Mouse (Mus musculus): ENCODE data around the gene Slc25a1. TPM values are rescaled to one million over a fixed set of nuclear protein-coding genes. Genes with fewer than 3 reads are reported as not detected.

Gene Slc25a1
- polyA plus RNA-seq, 1 experiment from 2014 or later, result 66.6 TPM

DNA sequence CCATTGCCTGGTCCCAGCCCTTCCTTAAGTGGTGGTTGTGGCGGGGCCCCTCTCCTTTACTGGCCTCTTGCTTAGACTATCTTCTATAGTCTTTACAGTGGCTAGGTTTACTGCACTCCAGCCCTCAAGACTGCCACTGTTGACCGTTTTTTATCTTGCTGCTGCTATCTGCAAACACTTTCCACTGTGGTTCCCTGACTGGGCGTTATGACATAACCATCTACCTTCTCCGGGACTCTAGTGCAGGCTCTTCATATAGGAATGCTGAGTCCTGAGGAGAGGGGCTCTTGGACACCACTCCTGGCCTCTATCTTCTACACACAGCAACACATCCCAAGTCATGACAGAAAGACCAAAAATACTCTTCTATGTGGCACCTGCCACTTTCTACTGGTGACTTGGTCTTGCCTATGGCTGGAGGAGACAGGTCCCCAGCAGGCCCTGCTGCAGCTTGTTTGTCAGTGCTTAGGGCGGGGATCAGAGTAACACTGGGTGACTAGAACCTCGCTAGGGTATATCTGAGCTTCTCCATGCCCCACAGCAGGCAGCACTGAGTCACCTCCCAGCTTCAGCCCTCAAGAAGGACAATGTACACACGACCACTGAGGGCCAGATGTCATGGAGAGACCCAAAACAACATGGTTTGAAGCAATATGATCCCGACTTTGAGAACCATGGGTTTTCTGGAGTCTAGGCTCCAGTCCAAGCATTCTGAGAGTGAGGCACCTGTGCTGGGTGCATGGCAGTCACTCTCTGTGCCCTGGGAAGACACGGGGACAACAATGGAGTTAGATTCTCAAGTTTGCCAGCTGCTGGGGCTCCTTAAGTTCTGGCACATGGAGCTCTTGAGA is 5.8 kb upstream of the Slc25a1 start:
- ATAC-seq (ENCODE audit: insufficient read depth) (no peak), DNase-seq (no peak)
- Histone ChIP-seq H3K27ac (ENCODE audit: low read depth) (no peak overlapping the region), H3K4me2 (no peak overlapping the region), H3K36me3 (ENCODE audit: insufficient read depth) (no peaks in the 10 kb centered on the region), H3K4me1 (ENCODE audit: insufficient read depth) (no peaks in the 10 kb centered on the region), H3K27me3 (ENCODE audit: insufficient read depth, low read length) (peaks cover 4% of the 10 kb centered on the region; the same call in 1 of the 2 replicates), H3K9ac (no peak overlapping the region), H3K4me3 (ENCODE audit: low read depth, low read length) (no peak overlapping the region), H3K9me3 (ENCODE audit: low read depth, low read length) (no peaks in the 10 kb centered on the region)
- TF ChIP-seq CTCF (IDR thresholded peaks at IDR 0.05; ENCODE audit: low read depth), result no peak
- WGBS, result 58% methylated on average over 9 of the region's 9 CpGs

DNA sequence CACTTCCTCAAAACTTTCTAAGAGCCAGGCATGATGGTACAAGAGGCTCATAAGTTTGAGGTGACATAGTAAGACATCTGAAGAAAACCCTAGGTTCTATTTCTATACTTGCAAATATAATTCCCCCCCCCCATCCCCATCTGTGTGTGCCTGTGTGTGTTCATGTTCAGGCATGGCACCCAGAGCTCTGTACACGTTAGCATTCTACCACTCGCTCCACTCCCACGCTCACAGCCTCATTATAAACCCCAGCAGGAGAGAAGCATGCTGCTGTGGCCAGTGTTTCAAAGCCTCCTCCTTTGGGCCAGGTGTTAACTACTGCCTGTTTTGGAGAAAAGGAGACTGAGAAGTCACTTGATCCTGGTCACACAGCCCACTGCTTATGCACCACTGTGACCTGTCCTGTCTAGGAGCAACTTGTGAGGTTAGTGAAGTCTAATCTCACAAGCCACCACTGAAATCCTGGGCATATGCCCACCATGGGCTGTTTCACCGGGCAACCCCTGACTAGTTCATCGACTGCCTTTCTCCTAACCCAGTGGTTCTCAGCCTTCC is 4.0 kb upstream of the Slc25a1 start:
- H3K9ac ChIP-seq, result no peak overlapping the region
- DNase-seq, result no peak
- H3K9me3 ChIP-seq (ENCODE audit: low read depth, low read length), result no peaks in the 10 kb centered on the region
- 0 out of 2 replicates have a peak, but pooled peaks cover 2% of the 10 kb centered on the region for H3K4me1 ChIP-seq (ENCODE audit: insufficient read depth)
- H3K4me2 ChIP-seq, result no peak overlapping the region
- H3K27ac ChIP-seq (ENCODE audit: low read depth), result no peak overlapping the region
- no peak for ATAC-seq (ENCODE audit: insufficient read depth)
- WGBS, result 72% methylated on average over 5 of the region's 5 CpGs
- no peak overlapping the region for H3K4me3 ChIP-seq (ENCODE audit: low read depth, low read length)
- TF ChIP-seq CTCF (IDR thresholded peaks at IDR 0.05; ENCODE audit: low read depth), result no peak
- no peaks in the 10 kb centered on the region for H3K27me3 ChIP-seq (ENCODE audit: insufficient read depth, low read length)
- H3K36me3 ChIP-seq (ENCODE audit: insufficient read depth), result no peaks in the 10 kb centered on the region

DNA sequence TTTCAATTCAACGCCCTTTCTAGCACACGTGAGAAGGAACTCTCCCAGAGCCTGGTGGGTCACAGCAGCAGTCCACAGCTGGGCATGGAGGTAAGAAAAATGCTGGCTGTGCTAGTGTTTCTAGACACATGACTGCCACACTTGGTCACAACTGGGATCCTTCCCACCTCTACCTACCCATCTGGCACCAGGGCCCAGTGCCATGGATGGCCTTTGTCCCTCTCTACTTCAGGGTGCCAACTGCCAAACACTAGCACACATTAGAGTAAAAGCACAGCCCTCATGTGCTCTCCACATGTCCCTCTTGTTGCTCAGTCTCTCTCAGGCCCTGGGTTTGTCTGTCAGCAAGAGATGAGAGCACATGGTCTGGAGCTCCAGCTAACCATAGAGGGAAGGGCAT is 1.6 kb upstream of the Slc25a1 start:
- TF ChIP-seq CTCF (IDR thresholded peaks at IDR 0.05; ENCODE audit: low read depth), result no peak
- Histone ChIP-seq H3K4me3 (ENCODE audit: low read depth, low read length) (no peak overlapping the region), H3K36me3 (ENCODE audit: insufficient read depth) (peaks cover 10% of the 10 kb centered on the region; the same call in 1 of the 2 replicates), H3K4me2 (no peak overlapping the region), H3K9me3 (ENCODE audit: low read depth, low read length) (no peaks in the 10 kb centered on the region), H3K27ac (ENCODE audit: low read depth) (no peak overlapping the region), H3K4me1 (ENCODE audit: insufficient read depth) (0 out of 2 replicates have a peak, but pooled peaks cover 6% of the 10 kb centered on the region), H3K9ac (no peak overlapping the region), H3K27me3 (ENCODE audit: insufficient read depth, low read length) (no peaks in the 10 kb centered on the region)
- no peak for DNase-seq
- WGBS, result 59% methylated on average over 2 of the region's 2 CpGs
- no peak for ATAC-seq (ENCODE audit: insufficient read depth)

DNA sequence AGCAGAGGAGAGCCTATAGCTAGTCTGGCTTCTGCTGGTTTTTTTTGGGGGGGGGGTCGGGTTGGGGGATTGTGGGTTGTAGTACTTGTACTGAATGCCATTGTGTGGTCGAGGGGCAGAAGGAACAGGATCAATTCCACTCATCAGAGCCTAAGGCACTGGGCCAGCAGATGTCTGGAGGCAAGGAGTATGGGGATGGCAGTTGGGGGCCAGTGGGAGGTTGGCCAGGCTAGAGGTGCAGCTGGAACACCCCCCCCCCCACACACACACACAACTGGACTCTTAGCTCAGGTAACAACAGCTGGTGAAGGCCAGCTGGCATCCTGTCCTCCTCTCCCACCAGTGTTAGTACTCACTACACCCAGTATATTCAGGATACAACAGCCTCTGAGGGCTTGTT is 1.2 kb upstream of the Slc25a1 start:
- Histone ChIP-seq H3K9me3 (ENCODE audit: low read depth, low read length) (no peaks in the 10 kb centered on the region), H3K4me1 (ENCODE audit: insufficient read depth) (0 out of 2 replicates have a peak, but pooled peaks cover 6% of the 10 kb centered on the region), H3K27me3 (ENCODE audit: insufficient read depth, low read length) (no peaks in the 10 kb centered on the region), H3K9ac (no peak overlapping the region), H3K27ac (ENCODE audit: low read depth) (peak overlapping the region; percentile 82), H3K4me3 (ENCODE audit: low read depth, low read length) (no peak overlapping the region), H3K4me2 (peak overlapping the region; percentile 97), H3K36me3 (ENCODE audit: insufficient read depth) (peaks cover 10% of the 10 kb centered on the region; the same call in 1 of the 2 replicates)
- no peak for DNase-seq
- 0 out of 2 replicates have a peak, but pooled peaks have one; percentile 0 for ATAC-seq (ENCODE audit: insufficient read depth)
- TF ChIP-seq CTCF (IDR thresholded peaks at IDR 0.05; ENCODE audit: low read depth), result no peak
- 34% methylated on average over 2 of the region's 2 CpGs for WGBS

DNA sequence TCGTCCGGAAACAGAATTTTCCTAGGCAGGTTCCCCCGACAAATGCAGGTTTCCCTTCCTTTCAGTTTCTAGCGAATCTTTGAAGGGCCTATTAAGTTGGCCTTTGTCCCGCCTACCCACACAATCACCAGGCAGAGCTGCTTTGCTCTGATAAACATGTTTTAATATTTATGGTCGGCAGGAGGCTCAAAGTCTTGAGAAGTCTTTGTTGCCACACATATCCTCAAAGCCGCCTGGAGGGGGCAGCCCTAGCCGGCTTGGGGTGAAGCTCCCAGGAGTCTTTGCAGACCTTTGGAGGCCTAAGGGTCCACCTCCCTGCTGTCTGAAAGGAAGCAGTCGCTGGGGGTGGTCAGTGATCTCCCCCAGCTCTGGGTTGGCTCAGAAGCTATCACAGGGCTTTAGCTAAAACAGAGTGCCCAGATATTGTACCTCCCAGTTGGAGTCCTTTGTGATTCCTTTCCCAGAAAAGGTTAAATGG is 647 bp upstream of the Slc25a1 start:
- H3K4me1 ChIP-seq (ENCODE audit: insufficient read depth), result 0 out of 2 replicates have a peak, but pooled peaks cover 6% of the 10 kb centered on the region
- DNase-seq (peak; percentile 91), ATAC-seq (ENCODE audit: insufficient read depth) (peak; percentile 76)
- peak overlapping the region; percentile 82 for H3K27ac ChIP-seq (ENCODE audit: low read depth)
- WGBS, result under 1% methylated on average over 9 of the region's 9 CpGs
- H3K4me2 ChIP-seq, result peak overlapping the region; percentile 97
- peak overlapping the region; percentile 82 for H3K4me3 ChIP-seq (ENCODE audit: low read depth, low read length)
- TF ChIP-seq CTCF (IDR thresholded peaks at IDR 0.05; ENCODE audit: low read depth), result peak; percentile 72
- H3K36me3 ChIP-seq (ENCODE audit: insufficient read depth), result peaks cover 10% of the 10 kb centered on the region; the same call in 1 of the 2 replicates
- H3K9ac ChIP-seq, result peak overlapping the region; percentile 72
- no peaks in the 10 kb centered on the region for H3K27me3 ChIP-seq (ENCODE audit: insufficient read depth, low read length)
- no peaks in the 10 kb centered on the region for H3K9me3 ChIP-seq (ENCODE audit: low read depth, low read length)

DNA sequence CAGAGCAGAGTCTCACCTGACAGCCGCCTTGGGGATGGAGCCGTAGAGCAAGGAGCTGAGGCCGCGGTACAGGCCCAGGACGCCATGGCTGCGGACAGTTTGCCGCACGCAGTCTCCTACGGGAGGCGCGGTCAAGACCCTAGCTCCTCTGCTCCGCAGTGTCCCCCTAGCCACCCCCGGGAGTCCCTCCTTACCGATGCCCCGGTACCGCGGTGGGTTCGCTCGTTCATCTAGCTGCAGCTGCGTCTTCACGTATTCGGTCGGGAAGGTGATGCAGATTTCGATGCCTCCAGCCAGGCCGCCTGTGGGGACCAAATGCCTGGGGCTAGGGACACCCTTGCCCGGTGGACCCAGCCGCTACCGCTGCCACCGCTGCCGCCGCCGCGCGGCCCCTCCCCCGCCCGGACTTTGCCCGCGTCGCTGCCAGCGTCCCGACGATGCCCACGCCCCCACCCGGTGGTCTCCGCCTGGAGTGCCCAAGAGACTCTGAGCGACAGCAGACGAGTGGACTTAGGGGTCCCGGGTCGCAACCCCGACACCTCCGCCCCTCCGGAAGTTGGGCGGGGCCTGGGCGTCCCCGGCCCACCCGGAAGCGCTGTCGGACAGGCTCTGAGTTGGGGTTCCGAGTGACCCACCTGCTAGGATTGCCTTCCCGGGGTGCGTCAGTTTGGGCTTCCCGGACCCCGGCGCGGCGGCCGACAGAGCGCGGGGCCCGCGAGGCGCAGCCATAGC is 502 bp downstream of the Slc25a1 start:
- DNase-seq, result peak; percentile 64
- Histone ChIP-seq H3K4me3 (ENCODE audit: low read depth, low read length) (peak overlapping the region; percentile 82), H3K36me3 (ENCODE audit: insufficient read depth) (peaks cover 10% of the 10 kb centered on the region; the same call in 1 of the 2 replicates), H3K4me2 (peak overlapping the region; percentile 97), H3K27ac (ENCODE audit: low read depth) (peak overlapping the region; percentile 82), H3K9me3 (ENCODE audit: low read depth, low read length) (no peaks in the 10 kb centered on the region), H3K9ac (peak overlapping the region; percentile 72), H3K4me1 (ENCODE audit: insufficient read depth) (0 out of 2 replicates have a peak, but pooled peaks cover 7% of the 10 kb centered on the region), H3K27me3 (ENCODE audit: insufficient read depth, low read length) (no peaks in the 10 kb centered on the region)
- WGBS, result 2% methylated on average over 66 of the region's 72 CpGs
- TF ChIP-seq CTCF (IDR thresholded peaks at IDR 0.05; ENCODE audit: low read depth), result no peak
- ATAC-seq (ENCODE audit: insufficient read depth), result peak; percentile 49

Measured in lung, embryonic 14.5 days (tissue).